Mouse (Mus musculus): Measurements from ENCODE around the gene Atox1. TPM values are rescaled to one million over a fixed set of nuclear protein-coding genes. Genes with fewer than 3 reads are reported as not detected.

The Atox1 gene
- polyA plus RNA-seq (2015; fragmentation: Nextera tagmentation; extraction: Ambion mirVana), result 164 and 201 TPM in 2 replicates

GRCm38 (mm10) chr11:55461019-55461645 is at the start of gene Atox1:
TSS of gene Atox1 (minus strand) at chr11:55461239.

GRCm38 (mm10) chr11:55469048-55469843 is 8.2 kb upstream of the Atox1 start, which contains the start of gene G3bp1:
TSS of gene G3bp1 (plus strand) at chr11:55469685.

GRCm38 (mm10) chr11:55422978-55423377 is 38.1 kb downstream of the Atox1 start, which contains the start of gene Sparc:
TSS of gene Sparc (minus strand) at chr11:55423183.

Small RNA genes within 50 kb of the gene (microRNA-seq; reads per million reads assigned to microRNA genes)
- 0 reads per million in 2 experiments for gene Mir7652

Other genes starting within 250 kb of the Atox1 start
- 0.02 TPM in 1 of 2 replicates, not detected in the other for gene Fat2, start 124.7 kb downstream of the Atox1 start, polyA plus RNA-seq (2015; fragmentation: Nextera tagmentation; extraction: Ambion mirVana)
- gene Sparc, start 38.1 kb downstream of the Atox1 start, polyA plus RNA-seq (2015; fragmentation: Nextera tagmentation; extraction: Ambion mirVana), result 2,117 and 2,956 TPM in 2 replicates
- 73.6 and 80.0 TPM in 2 replicates for gene G3bp1, start 8.4 kb upstream of the Atox1 start, polyA plus RNA-seq (2015; fragmentation: Nextera tagmentation; extraction: Ambion mirVana)
- 0.07 TPM in 1 of 2 replicates, not detected in the other for gene Glra1, start 147.0 kb upstream of the Atox1 start, polyA plus RNA-seq (2015; fragmentation: Nextera tagmentation; extraction: Ambion mirVana)